Mouse (Mus musculus) cerebellum, postnatal 14 days (tissue): ENCODE data around the gene Adcy5.

Source experiments
- DNase-seq, 2 experiments: peaks; one replicate each; pipeline ENCODE4 v3.0.0; 2021; ENCODE audit warnings: mixed read lengths in 2 of 2

The Adcy5 gene

GRCm38 (mm10) chr16:35154641-35155390 lies at the start of gene Adcy5:
Gene Adcy5 (plus strand): TSS chr16:35154877.
- DNase-seq = peak; percentile 70 to 71

GRCm38 (mm10) chr16:35107985-35108384 lies 46.7 kb upstream of the Adcy5 start:
- no peak for DNase-seq

GRCm38 (mm10) chr16:35109156-35109555 lies 45.5 kb upstream of the Adcy5 start:
- peak in 1 of 2 experiments; percentile 18 for DNase-seq

- no peak for DNase-seq
These were observed 44.9 kb upstream of the Adcy5 start for GRCm38 (mm10) chr16:35109656-35110291.

- DNase-seq = peak; percentile 94 to 95
These were observed 44.1 kb upstream of the Adcy5 start for GRCm38 (mm10) chr16:35110410-35111142.

GRCm38 (mm10) chr16:35111143-35111620 lies 43.5 kb upstream of the Adcy5 start:
- peak; percentile 58 to 81 for DNase-seq

- no peak for DNase-seq
These were observed 41.2 kb upstream of the Adcy5 start for GRCm38 (mm10) chr16:35113496-35113895.

GRCm38 (mm10) chr16:35116328-35116956 lies 38.2 kb upstream of the Adcy5 start:
- DNase-seq = no peak

- DNase-seq = no peak
These were observed 37.2 kb upstream of the Adcy5 start for GRCm38 (mm10) chr16:35117436-35117835.

GRCm38 (mm10) chr16:35120603-35121002 lies 34.1 kb upstream of the Adcy5 start:
- DNase-seq = no peak

- no peak for DNase-seq
These were observed 27.4 kb upstream of the Adcy5 start for GRCm38 (mm10) chr16:35127270-35127669.

GRCm38 (mm10) chr16:35130172-35130571 lies 24.5 kb upstream of the Adcy5 start:
- DNase-seq = no peak

- DNase-seq = peak; percentile 70 to 79
These were observed 15.3 kb upstream of the Adcy5 start for GRCm38 (mm10) chr16:35139416-35139815.

GRCm38 (mm10) chr16:35139873-35140619 lies 14.6 kb upstream of the Adcy5 start:
- DNase-seq = peak; percentile 67 to 77

GRCm38 (mm10) chr16:35140620-35140975 lies 14.1 kb upstream of the Adcy5 start:
- DNase-seq = peak in 1 of 2 experiments; percentile 25

- peak; percentile 53 to 66 for DNase-seq
These were observed 12.8 kb upstream of the Adcy5 start for GRCm38 (mm10) chr16:35141839-35142238.

GRCm38 (mm10) chr16:35146153-35146552 lies 8.5 kb upstream of the Adcy5 start:
- no peak for DNase-seq

- no peak for DNase-seq
These were observed 1.4 kb upstream of the Adcy5 start for GRCm38 (mm10) chr16:35153146-35153755.

- peak; percentile 78 to 84 for DNase-seq
These were observed 434 bp upstream of the Adcy5 start for GRCm38 (mm10) chr16:35154245-35154640.

- DNase-seq = peak; percentile 73 to 76
These were observed 971 bp downstream of the Adcy5 start for GRCm38 (mm10) chr16:35155391-35156305.

- peak; percentile 72 to 78 for DNase-seq
These were observed 1.6 kb downstream of the Adcy5 start for GRCm38 (mm10) chr16:35156306-35156695.
